Mouse (Mus musculus) small intestine, adult 2 months (tissue): ENCODE data around the gene Gle1. TPM values are rescaled to one million over a fixed set of nuclear protein-coding genes. Genes with fewer than 3 reads are reported as not detected.
"Not testable (repeated sequence)": the region's sequence is repeated elsewhere in the genome, so short reads cannot be mapped to it uniquely, and the experiment has no call there.

Experiments
- H3K27ac ChIP-seq: fragments of 200-500 bp; 2 replicates; pipeline ENCODE4 v1.5.1; 2012; ENCODE audit warnings: low read depth, low read length, control low read depth, inconsistent platforms; ENCODE audit not compliant: insufficient read depth
- H3K27me3 ChIP-seq: fragments of 200-500 bp; 2 replicates; pipeline ENCODE4 v1.6.1; 2012; ENCODE audit warnings: mild to moderate bottlenecking, moderate library complexity, low read length, inconsistent platforms; ENCODE audit not compliant: control insufficient read depth, insufficient read depth
- H3K36me3 ChIP-seq: fragments of 200-500 bp; 2 replicates; pipeline ENCODE4 v1.6.1; 2012; ENCODE audit warnings: mild to moderate bottlenecking, low read length, control low read depth, inconsistent platforms; ENCODE audit not compliant: control insufficient read depth, insufficient read depth
- H3K4me1 ChIP-seq: fragments of 200-500 bp; 2 replicates; pipeline ENCODE4 v1.6.1; 2012; ENCODE audit warnings: low read length, inconsistent platforms, mixed read lengths; ENCODE audit not compliant: control insufficient read depth, insufficient read depth, insufficient read length
- H3K4me3 ChIP-seq: fragments of 200-500 bp; 2 replicates; pipeline ENCODE4 v1.5.1; 2012; ENCODE audit warnings: low read depth, mild to moderate bottlenecking, control low read depth, inconsistent platforms, low read length, moderate library complexity
- CTCF ChIP-seq: fragments of 200-500 bp; IDR thresholded peaks from 2 replicates; pipeline ENCODE4 v1.5.1; 2012; ENCODE audit warnings: low read depth, mild to moderate bottlenecking, control low read depth, inconsistent platforms, low read length, moderate library complexity, mixed read lengths; ENCODE audit not compliant: insufficient replicate concordance, insufficient read length; ENCODE audit errors: extremely low read depth
- POLR2A ChIP-seq: fragments of 200-500 bp; IDR thresholded peaks from 2 replicates; pipeline ENCODE4 v1.6.1; 2012; ENCODE audit warnings: low read depth, mild to moderate bottlenecking, control low read depth, inconsistent platforms, low read length, moderate library complexity
- WGBS: fragments of 180-500 bp; shearing (Covaris S2); methylation state at CpG from one replicate; pipeline ENCODE4 v1.1.7; 2018; 5-methylcytosine and 5-hydroxymethylcytosine counted together
- polyA plus RNA-seq: library from polyadenylated mRNA; depleted of rRNA; stranded (reverse); fragments of >200 nt; gene quantifications from 2 replicates; pipeline ENCODE4 v1.2.3, GENCODE M21; 2012

Gle1 gene
- polyA plus RNA-seq, 1 experiment = 7.4 TPM

GRCm38 (mm10) chr2:29897366-29897765 lies 37.9 kb upstream of the Gle1 start:
- Histone ChIP-seq H3K36me3 (peaks cover 65% of the 10 kb centered on the region), H3K27ac (no peak overlapping the region), H3K4me3 (no peak overlapping the region), H3K4me1 (no peaks in the 10 kb centered on the region), H3K27me3 (no peaks in the 10 kb centered on the region)
- TF ChIP-seq CTCF (no peak), POLR2A (no peak)
- WGBS = 66% methylated on average over 2 of the region's 2 CpGs

GRCm38 (mm10) chr2:29898081-29898480 lies 37.1 kb upstream of the Gle1 start:
- Histone ChIP-seq H3K4me1 (no peaks in the 10 kb centered on the region), H3K4me3 (no peak overlapping the region), H3K36me3 (peaks cover 66% of the 10 kb centered on the region), H3K27me3 (no peaks in the 10 kb centered on the region), H3K27ac (no peak overlapping the region)
- WGBS = 95% methylated on average over 1 of the region's 1 CpGs
- no peak for TF ChIP-seq POLR2A
- no peak for TF ChIP-seq CTCF

- Histone ChIP-seq H3K27ac (no peak overlapping the region), H3K4me3 (no peak overlapping the region), H3K27me3 (no peaks in the 10 kb centered on the region), H3K4me1 (no peaks in the 10 kb centered on the region), H3K36me3 (peaks cover 70% of the 10 kb centered on the region)
- no peak for TF ChIP-seq POLR2A
- no peak for TF ChIP-seq CTCF
- WGBS = 92% methylated on average over 10 of the region's 10 CpGs
Observed at GRCm38 (mm10) chr2:29902194-29902593, 33.0 kb upstream of the Gle1 start.

GRCm38 (mm10) chr2:29908171-29908570 lies 27.1 kb upstream of the Gle1 start:
- H3K36me3 ChIP-seq = peaks cover 44% of the 10 kb centered on the region
- 88% methylated on average over 2 of the region's 2 CpGs for WGBS
- not testable (repeated sequence) for H3K4me3 ChIP-seq, H3K4me1 ChIP-seq, H3K27ac ChIP-seq, H3K27me3 ChIP-seq

GRCm38 (mm10) chr2:29910042-29910441 lies 25.2 kb upstream of the Gle1 start:
- H3K27ac ChIP-seq = no peak overlapping the region
- 93% methylated on average over 2 of the region's 2 CpGs for WGBS
- TF ChIP-seq POLR2A (no peak), CTCF (no peak; the same call in 1 of the 2 replicates)
- no peak overlapping the region for H3K4me3 ChIP-seq
- H3K27me3 ChIP-seq = no peaks in the 10 kb centered on the region
- H3K36me3 ChIP-seq = peaks cover 45% of the 10 kb centered on the region
- no peaks in the 10 kb centered on the region for H3K4me1 ChIP-seq

GRCm38 (mm10) chr2:29917621-29918020 lies 17.6 kb upstream of the Gle1 start:
- Histone ChIP-seq H3K27me3 (no peaks in the 10 kb centered on the region), H3K4me1 (no peaks in the 10 kb centered on the region), H3K27ac (no peak overlapping the region), H3K36me3 (peaks cover 53% of the 10 kb centered on the region), H3K4me3 (no peak overlapping the region)
- TF ChIP-seq POLR2A = no peak
- TF ChIP-seq CTCF = no peak
- WGBS = 91% methylated on average over 11 of the region's 11 CpGs

- 44% methylated on average over 11 of the region's 11 CpGs for WGBS
- no peak overlapping the region for H3K27ac ChIP-seq
- no peak overlapping the region for H3K4me3 ChIP-seq
- H3K27me3 ChIP-seq = no peaks in the 10 kb centered on the region
- H3K36me3 ChIP-seq = peaks cover 40% of the 10 kb centered on the region
- no peak for TF ChIP-seq POLR2A
- no peak for TF ChIP-seq CTCF
- H3K4me1 ChIP-seq = no peaks in the 10 kb centered on the region
Observed at GRCm38 (mm10) chr2:29922011-29922410, 13.2 kb upstream of the Gle1 start.

- 72% methylated on average over 5 of the region's 5 CpGs for WGBS
- TF ChIP-seq POLR2A (no peak), CTCF (no peak)
- Histone ChIP-seq H3K36me3 (peaks cover 46% of the 10 kb centered on the region), H3K4me3 (no peak overlapping the region), H3K4me1 (no peaks in the 10 kb centered on the region), H3K27me3 (no peaks in the 10 kb centered on the region), H3K27ac (no peak overlapping the region)
Observed at GRCm38 (mm10) chr2:29926542-29926941, 8.7 kb upstream of the Gle1 start.
